Mouse (Mus musculus): ENCODE data around the gene Stxbp3.
A peak's percentile ranks its signal among the peaks of the same experiment; 100 is the strongest.

Stxbp3 gene

GRCm38 (mm10) chr3:108764976-108765375 is 75.3 kb downstream of the Stxbp3 start:
- no peak for DNase-seq (ENCODE audit: low read depth, low spot score)

GRCm38 (mm10) chr3:108763691-108764090 is 76.6 kb downstream of the Stxbp3 start:
- no peak for DNase-seq (ENCODE audit: low read depth, low spot score)

- DNase-seq (ENCODE audit: low read depth, low spot score): peak; percentile 22
These were observed 77.7 kb downstream of the Stxbp3 start for GRCm38 (mm10) chr3:108762597-108763111.

GRCm38 (mm10) chr3:108759566-108760420 is 80.5 kb downstream of the Stxbp3 start:
- DNase-seq (ENCODE audit: low read depth, low spot score): no peak

GRCm38 (mm10) chr3:108757570-108757969 is 82.8 kb downstream of the Stxbp3 start:
- no peak for DNase-seq (ENCODE audit: low read depth, low spot score)

- DNase-seq (ENCODE audit: low read depth, low spot score): no peak
These were observed 84.2 kb downstream of the Stxbp3 start for GRCm38 (mm10) chr3:108756131-108756530.

GRCm38 (mm10) chr3:108755542-108755941 is 84.8 kb downstream of the Stxbp3 start:
- no peak for DNase-seq (ENCODE audit: low read depth, low spot score)

- DNase-seq (ENCODE audit: low read depth, low spot score): no peak
These were observed 85.8 kb downstream of the Stxbp3 start for GRCm38 (mm10) chr3:108754541-108754940.

GRCm38 (mm10) chr3:108751691-108752090 is 88.6 kb downstream of the Stxbp3 start:
- DNase-seq (ENCODE audit: low read depth, low spot score): no peak

GRCm38 (mm10) chr3:108751061-108751460 is 89.3 kb downstream of the Stxbp3 start:
- no peak for DNase-seq (ENCODE audit: low read depth, low spot score)

GRCm38 (mm10) chr3:108744060-108744459 is 96.3 kb downstream of the Stxbp3 start:
- no peak for DNase-seq (ENCODE audit: low read depth, low spot score)
